Mouse (Mus musculus): ENCODE results near the gene Cdc42ep1. TPM values are rescaled to one million over a fixed set of nuclear protein-coding genes. Genes with fewer than 3 reads are reported as not detected.
"Not testable (repeated sequence)": the region's sequence is repeated elsewhere in the genome, so short reads cannot be mapped to it uniquely, and the experiment has no call there.

Cdc42ep1 gene
- total RNA-seq, 2 experiments from 2014 or later: 26.3 to 35.0 TPM

DNA sequence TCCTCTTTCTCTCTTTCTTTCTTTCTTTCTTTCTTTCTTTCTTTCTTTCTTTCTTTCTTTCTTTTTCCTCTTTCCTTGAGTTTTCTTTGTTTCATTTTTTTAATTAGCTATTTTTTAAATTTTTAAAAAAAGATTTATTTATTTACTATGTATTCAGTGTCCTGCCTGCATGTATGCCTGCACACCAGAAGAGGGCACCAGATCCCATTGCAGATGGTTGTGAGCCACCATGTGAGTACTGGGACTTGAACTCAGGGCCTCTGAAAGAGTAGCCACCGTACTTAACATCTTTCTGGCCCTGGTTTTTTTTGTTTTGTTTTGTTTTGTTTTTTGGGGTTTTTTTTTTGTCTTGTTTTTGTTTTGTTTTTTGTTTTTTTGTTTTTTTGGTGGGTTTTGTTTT is 12.8 kb upstream of the Cdc42ep1 start:
- DNase-seq: no peak

GRCm38 (mm10) chr15:78830742-78831719 is 11.4 kb upstream of the Cdc42ep1 start:
- no peak for DNase-seq

- DNase-seq: peak; percentile 15
Observed at GRCm38 (mm10) chr15:78831720-78832657, 10.4 kb upstream of the Cdc42ep1 start.

- peak; percentile 86 for DNase-seq
Observed at GRCm38 (mm10) chr15:78832701-78833123, 9.7 kb upstream of the Cdc42ep1 start.

- no peak for DNase-seq
Observed at GRCm38 (mm10) chr15:78833582-78833981, 8.8 kb upstream of the Cdc42ep1 start.

DNA sequence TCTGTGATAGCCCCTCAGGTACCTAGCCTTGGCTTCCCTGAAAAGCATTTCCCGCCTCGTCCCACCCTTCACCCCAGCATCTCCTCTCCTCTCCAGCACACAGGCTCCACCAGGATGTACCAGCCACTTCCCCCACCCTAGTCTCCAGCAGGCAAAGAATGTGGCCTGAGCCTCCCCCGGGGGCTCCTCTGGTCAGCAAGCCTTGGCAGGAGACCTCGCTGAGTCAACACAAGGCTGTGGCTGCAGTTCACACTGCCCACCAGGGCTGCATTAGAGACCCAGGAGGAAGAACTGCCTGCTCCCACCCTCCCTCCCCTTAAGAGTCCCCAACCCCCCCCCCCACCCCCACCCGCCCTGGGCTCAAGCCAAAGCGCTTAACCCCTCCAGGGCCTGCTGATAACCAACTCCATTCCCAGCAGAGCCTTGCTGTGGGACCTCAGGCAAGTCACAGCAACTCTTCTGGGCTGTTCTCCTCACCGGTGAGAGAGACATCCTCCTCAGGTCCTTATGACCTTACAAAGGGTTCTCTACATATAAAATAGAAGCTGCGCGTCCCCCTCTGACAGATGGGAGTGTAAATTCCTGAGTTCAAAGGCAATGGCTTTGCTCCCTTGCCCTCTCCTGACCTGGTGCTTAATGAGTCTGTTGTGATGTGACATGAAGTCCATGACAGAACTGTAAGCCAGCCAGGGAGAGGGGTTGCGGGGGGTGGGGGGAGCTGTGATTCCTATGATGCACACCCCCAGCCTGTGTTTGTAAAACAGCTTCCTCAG is 8.0 kb upstream of the Cdc42ep1 start:
- DNase-seq: no peak

- DNase-seq: no peak
Observed at GRCm38 (mm10) chr15:78835200-78836085, 7.0 kb upstream of the Cdc42ep1 start.

DNA sequence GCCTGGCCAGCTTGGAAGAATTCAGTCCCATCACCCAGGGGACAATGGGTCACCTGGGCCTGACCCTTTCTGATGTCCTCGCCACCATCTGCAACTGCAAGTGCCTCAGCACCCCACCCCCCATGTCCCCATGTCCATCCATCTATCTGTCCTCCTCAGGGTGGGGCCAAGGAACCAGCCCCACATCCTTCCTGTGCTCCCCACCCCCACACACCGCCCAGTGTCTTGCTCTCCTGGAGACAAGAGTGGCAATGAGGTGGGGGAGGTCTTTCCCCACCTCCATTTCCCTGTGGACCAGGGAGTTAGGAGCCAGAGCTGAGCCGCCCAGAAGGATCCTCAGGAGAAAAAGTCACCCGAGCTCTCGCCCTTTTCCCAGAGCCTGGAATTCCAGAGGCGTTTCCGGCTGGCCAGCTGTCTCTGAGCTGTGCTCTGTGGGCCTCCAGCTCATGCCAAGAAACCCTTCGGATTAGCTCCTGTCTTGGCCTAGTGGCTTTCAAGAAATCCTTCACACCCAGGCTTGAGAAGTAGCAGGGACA is 6.3 kb upstream of the Cdc42ep1 start:
- no peak for DNase-seq

- DNase-seq: no peak
Observed at GRCm38 (mm10) chr15:78839744-78840143, 2.7 kb upstream of the Cdc42ep1 start.

- DNase-seq: no peak
Observed at GRCm38 (mm10) chr15:78840241-78840640, 2.2 kb upstream of the Cdc42ep1 start.

- no peak for DNase-seq
Observed at GRCm38 (mm10) chr15:78840751-78841150, 1.7 kb upstream of the Cdc42ep1 start.

DNA sequence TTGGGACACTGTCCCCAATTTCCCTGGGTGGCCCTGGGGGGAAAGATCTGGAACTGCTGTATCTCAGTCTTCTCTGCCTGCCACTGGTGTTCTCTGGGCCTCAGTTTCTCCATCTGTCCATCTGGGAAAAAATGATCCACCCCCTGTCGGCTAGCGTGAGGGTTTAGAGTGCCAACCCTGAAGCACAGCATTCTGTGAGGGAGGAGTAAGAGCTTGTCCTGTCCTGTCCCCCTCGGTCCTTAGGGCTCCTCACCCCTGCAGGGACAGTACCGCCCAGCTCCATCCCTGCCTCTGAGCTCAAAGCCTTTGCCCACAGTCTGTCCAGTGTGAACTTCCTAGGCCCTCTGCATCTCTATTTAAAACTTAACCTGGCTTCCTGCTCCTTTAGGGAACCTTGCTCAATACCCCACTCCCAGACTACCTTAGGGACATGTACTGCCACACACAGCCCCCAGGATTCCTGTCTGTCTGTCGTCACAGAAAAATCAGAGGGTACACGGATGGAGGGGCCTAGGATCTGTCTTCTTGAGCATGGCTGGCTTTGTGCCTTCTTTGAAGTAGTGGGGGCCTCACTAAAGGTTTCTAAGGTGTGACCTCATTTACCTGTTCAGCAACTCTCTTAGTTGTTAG is 1.1 kb upstream of the Cdc42ep1 start:
- no peak for DNase-seq

DNA sequence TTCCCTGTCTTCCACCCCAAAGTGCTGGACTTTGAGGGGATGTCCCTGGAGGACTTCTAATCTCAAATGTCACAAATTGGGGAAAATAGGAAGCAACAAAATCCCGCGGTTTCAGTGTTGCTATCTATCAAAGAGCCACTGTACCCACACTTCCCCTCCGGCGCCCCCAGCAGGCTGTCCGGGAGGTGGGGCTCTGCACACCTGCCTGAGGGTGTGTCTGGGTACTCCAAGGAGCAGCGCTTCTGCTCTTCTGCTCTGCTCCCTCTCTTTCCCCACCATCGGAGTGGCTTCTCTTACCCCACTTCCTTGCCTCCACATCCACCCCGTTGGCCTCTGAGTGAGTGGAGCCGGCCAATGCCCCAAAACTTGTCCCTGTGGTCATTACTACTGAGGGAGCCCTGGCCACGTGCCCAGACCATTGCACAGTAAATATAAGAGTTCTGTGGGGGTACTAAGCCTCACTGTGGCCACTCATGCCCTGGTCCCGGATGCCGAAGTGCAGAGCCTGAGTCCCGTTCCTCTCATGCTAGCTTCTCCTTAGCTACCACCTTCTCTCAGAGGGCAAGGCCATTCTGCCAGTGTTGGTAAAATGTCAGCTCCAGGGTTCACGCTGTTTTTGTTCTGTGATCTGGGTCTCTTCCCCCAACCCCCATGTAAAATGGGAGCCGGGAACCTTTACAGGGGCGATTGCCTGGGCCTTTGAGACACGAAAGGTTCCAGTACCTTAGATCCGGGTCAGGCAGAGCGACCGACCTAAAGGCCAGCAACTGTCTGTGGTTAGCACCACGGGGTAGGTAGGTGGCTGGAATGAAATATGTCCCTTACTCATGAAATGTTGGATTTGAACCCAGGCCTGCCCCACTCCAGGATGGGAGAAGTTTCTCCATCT is 1.4 kb downstream of the Cdc42ep1 start:
- no peak for DNase-seq

DNA sequence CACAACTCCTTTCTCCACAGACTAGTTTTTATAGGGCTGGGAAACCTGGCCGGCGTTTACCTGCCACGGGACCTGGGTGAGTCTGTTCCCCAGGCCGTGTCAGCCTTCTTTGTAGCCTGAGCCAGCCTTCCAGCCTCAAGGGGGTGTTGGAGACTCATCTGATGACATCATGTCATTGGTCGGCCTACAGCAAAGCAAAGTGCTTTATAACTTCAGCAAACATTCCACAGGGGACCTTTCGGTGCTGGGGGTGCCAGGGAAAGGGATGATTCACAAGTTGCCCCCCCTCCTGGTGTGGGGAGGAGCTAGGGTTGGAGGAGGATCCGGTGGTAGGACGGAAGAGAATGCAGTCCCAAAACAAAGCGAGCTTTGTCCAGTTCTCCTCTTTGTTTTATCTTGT is 2.4 kb downstream of the Cdc42ep1 start:
- DNase-seq: no peak

- no peak for DNase-seq
Observed at GRCm38 (mm10) chr15:78845321-78845720, 2.9 kb downstream of the Cdc42ep1 start.

DNA sequence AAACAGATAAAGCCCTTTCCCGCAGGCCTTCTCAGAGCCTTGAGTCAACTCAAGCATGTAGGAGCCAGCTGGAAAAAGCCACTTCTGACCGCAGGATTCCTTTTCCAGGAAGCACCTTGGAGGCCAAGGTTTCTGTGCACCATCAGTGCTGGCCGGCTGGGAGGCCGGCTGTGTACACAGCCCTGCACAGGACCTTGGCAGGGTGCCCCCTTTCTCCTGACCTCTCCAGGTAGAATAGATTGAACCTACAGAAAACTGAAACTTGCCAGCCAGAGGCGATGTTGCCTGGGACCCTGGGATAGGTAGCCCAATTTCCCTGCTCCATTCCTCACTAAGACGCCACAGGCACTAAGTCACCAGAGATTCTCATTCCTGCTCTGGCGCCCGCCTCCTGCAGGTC is 3.4 kb downstream of the Cdc42ep1 start:
- no peak for DNase-seq

GRCm38 (mm10) chr15:78846352-78846751 is 3.9 kb downstream of the Cdc42ep1 start:
- DNase-seq: no peak

- not testable (repeated sequence) for DNase-seq
Observed at GRCm38 (mm10) chr15:78846805-78847204, 4.4 kb downstream of the Cdc42ep1 start.

DNA sequence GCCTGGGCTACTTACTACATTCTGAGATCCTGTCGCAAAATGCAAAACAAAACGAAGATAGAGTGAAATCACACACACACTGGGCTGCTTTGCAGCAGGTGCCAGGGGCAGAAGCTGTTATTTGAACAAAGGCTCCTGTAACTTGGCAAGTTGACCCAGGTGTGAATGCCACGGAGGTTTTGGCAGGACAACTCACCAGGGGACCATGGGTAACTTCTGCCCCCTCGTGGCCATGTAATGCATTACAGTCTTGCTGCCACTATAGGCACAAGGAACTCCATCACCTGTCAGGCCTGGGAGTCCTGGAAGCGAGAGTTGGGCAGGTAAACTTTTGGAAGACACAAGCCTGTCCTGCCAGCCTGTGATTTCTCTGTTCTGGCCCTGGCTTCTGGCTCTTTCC is 6.0 kb downstream of the Cdc42ep1 start:
- DNase-seq: peak; percentile 91
